Mouse (Mus musculus): ENCODE results near the gene Slc44a4.

DNA sequence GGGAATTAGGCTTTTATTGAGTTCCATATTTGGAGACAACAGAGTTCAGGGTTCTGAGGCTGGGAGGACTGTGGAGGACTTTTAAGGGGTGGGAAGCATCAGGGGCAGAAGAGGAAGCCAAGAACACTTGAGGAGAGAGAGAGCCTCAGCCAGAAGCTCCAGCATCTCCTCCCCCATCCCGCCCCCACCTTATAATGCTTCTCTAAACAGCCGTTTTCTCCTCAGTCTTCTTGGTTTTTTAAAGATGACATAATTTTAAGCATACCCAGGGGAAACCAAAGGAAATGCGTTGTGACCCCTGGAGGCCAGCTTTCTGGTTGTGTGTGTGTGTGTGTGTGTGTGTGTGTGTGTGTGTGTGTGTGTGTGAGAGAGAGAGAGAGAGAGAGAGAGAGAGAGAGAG, 47.9 kb downstream of the Slc44a4 start:
- TF ChIP-seq POLR2A (IDR thresholded peaks at IDR 0.05; ENCODE audit: borderline replicate concordance, low read depth, low read length) (no peak), CTCF (IDR thresholded peaks at IDR 0.05; ENCODE audit: low read depth, low read length) (no peak)
